Mouse (Mus musculus): ENCODE results near the gene Cog3.
"Not testable (repeated sequence)": the region's sequence is repeated elsewhere in the genome, so short reads cannot be mapped to it uniquely, and the experiment has no call there.

The Cog3 gene

DNA sequence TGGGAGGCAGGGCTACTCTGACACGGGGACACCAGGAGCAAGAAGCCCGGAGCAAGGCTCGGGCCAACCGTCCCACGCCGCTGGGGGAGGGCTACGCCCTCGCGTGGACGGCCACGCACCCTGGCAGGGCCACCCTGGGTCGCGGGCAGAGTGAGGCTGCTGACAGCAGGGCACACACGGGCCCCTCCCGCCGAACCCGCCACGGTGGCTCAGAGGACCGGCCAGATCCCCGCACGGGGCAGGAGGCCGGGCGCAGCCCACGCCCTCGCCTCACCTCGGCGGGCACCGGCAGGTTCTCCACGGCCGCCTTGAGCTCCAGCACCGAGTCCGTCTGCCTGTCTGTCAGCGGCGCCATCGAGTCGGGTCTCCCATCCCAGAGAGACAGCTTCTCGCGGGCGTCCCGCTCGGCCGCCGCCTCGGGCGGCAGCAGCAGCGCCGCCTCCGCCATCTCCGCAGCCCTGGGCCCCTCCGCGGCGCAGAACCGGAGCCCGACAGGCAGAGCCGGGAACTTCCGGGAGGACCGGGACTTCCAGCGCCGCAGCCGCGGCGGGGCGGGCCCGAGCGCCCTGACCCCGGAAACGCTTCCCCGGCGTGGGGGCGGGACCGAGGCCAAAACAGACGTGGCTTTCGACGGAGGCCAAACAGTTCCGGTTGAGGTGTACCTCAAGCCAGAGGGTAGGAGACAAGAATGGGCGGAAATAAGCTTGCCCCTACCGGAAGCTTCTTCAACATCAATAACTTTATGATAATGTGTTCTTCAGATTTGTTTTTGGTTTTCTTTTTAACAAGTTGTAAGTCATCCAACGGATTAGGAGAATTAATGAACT, at the start of gene Cog3:
TSS of gene Cog3 (minus strand) at position 527 of the 827 bp plus-strand sequence.
- DNase-seq: peak; percentile 97

- no peak for DNase-seq
Measured at GRCm38 (mm10) chr14:75797769-75798386, 43.6 kb upstream of the Cog3 start.

DNA sequence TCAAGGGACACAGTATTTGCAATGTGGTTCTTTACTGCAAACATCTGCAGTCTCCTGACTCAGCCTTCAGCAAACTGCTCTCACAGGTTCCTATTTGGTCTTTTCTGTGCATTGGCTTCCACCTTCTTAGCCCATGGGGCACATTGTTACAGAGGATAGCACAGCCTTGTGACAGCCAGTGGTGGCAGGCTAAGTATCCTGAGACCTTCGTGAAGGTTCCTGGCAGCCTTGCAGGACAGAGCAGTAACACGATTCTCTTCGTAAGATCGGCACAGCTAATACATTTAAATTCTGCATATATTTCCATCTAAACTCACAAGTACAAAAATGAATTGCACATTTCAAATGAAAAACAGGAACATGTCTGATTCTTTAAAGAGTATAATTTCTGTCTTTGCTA, 41.6 kb upstream of the Cog3 start:
- no peak for DNase-seq

GRCm38 (mm10) chr14:75794726-75795125, 40.4 kb upstream of the Cog3 start:
- no peak for DNase-seq

DNA sequence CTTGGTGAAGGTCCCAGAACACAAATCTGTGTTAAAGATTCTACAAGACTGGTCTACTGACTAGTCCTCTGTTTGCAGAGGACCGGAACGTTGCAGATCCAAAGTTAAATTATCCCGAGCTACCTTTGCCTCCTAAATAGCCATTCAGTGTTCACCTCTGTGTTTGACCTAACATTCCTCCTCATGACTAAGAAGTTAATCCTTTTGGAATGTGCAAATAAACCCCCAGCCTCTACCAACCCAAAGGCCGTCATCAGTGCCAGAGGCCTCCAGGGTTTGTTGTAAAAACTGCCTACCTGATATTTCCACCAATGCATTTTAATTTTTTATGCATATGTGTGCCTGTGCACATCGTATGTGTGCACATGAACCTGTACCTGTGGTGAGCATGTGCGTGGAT, 40.0 kb upstream of the Cog3 start:
- DNase-seq: no peak

DNA sequence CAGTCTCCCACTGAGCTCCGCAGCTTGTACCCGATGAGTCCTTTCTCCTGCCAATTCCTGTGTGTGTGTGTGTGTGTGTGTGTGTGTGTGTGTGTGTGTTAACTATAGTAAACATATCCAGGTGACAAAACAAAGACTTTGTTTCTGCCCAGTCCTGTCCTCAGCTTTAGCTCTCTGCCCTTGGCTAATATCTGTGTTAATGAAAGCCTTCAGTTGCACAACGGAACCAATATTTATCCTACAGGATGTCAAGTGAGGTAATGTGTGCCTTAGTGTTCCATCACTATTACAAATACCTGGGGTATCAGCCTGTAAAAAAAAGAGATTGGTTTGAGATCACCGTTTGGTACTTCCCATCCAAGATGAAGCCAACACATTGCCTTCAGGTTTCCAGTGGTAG, 38.8 kb upstream of the Cog3 start:
- DNase-seq: no peak

GRCm38 (mm10) chr14:75791372-75791771, 37.1 kb upstream of the Cog3 start:
- no peak for DNase-seq

- DNase-seq: peak; percentile 57
Measured at GRCm38 (mm10) chr14:75790411-75790996, 36.2 kb upstream of the Cog3 start.

DNA sequence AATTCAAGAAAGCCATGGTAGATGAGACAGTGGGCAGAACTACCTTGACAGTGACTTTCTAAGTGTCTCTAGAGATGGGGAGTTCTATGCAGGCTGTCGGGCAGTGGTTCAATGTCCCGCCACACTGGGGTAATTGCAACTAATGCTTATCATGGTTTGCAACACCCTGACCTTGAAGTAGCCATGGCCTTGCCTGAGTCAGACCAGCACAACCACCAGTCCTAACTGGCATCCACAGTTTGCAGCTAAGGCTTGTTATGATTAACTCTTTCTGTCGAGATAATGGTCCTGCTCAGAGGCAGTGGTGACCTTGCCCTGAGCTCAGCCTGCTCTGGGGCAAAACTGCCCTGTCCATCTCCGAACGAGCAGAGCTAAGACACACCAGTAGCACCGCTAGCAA, 35.0 kb upstream of the Cog3 start:
- DNase-seq: no peak

GRCm38 (mm10) chr14:75787794-75788175, 33.5 kb upstream of the Cog3 start:
- no peak for DNase-seq

DNA sequence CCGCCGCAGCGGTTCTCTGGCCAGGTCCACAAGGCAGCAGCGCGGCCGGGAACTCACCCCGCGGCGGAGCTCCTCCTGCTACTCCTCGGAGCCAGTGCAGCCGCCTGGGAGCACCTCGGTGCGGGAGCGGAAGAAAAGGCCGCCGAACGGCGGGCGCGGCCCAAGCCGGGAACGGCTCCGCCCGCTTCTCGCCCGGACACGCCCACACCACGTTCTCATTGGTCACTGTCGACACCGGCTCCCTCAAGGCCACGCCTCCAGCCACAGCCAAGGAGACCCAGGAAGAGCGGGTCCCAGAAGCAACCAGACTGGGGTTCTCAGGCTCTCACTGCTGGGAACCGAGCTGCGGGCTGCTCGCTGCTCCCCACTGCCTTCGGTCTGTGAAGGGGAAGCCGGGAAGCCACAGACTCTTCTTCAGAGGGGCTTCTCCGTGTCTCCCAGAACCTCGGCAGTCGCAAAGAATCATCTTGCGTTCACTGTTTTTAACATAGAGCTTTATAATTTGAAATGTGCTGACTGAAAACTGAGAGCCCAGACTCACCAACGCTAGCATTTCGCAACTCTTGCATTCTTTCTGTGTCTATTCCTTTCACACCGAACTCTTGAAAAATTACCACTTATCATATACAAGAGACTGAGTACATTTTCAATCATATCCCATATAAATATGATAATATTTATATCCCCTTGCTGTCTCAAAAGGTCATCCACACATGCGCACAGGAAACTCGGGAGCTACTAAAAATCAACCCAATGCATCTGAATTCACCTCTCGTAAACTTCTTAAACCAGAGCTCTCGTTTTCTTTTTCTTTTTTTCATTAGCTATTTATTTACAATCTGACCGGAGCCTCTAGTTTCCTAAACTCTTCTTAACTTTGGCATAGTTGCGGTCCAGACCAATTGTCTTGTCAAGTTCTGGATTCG, 32.8 kb upstream of the Cog3 start, which contains the start of gene Slc25a30:
TSS of gene Slc25a30 (minus strand) at position 170 of the 926 bp plus-strand sequence.
- DNase-seq: peak; percentile 99

GRCm38 (mm10) chr14:75786424-75786867, 32.1 kb upstream of the Cog3 start:
- DNase-seq: no peak

GRCm38 (mm10) chr14:75779913-75780312, 25.6 kb upstream of the Cog3 start:
- DNase-seq: no peak

DNA sequence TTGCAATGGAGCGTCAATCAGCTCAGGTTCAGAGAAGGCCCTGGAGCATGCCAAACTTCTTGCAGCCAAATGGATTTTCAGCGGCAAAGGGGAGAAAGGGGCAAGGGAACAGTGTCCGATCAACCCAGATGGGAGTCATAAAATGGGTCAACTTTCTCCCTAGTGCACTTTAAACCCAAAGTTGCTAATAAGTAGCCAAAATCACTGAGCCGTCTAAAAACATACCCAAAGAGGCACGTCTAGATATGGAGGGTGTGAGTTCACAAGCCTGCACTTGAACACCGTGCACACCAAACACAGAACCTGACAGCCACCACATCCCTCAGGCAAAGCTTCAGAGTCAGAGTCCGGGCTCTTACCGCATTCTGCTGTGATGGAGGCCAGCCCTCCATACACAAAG, 22.3 kb upstream of the Cog3 start:
- no peak for DNase-seq

- DNase-seq: no peak
Measured at GRCm38 (mm10) chr14:75773431-75773830, 19.1 kb upstream of the Cog3 start.

DNA sequence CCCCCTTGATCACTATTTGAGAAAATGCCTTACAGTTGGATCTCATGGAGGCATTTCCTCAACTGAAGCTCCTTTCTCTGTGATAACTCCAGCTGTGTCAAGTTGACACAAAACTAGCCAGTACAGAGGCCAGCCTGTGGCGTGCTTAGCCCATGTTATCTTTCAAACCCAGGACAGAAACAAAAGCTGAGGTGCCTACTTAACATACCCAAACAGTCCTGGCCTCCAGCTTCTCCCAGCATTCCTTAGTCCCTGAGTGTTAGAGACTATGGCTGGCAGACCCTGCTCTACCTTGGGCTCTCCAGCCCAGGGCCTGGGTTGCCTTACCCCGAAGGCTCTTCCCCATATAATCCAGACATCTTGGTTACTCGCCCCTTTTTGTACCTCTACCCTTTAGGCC, 18.1 kb upstream of the Cog3 start:
- DNase-seq: not testable (repeated sequence)

DNA sequence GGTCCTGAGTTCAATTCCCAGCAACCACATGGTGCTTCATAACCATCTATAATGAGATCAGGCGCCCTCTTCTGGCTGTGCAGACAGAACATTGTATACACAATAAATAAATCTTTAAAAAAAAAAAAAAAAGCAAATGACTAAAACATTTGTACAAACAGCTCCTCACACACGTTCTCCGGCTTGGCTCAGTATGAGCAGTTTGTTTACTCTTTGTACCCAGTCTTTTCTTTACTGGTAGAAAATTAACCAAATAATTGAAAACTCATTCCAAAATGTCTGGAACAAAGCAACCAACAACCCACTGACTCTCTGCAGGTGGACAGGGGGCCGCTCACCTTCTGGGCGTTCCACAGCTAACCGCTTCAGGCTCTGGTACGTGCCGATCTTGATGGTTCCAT, 16.8 kb upstream of the Cog3 start:
- peak; percentile 16 for DNase-seq

- DNase-seq: no peak
Measured at GRCm38 (mm10) chr14:75769334-75769733, 15.0 kb upstream of the Cog3 start.

DNA sequence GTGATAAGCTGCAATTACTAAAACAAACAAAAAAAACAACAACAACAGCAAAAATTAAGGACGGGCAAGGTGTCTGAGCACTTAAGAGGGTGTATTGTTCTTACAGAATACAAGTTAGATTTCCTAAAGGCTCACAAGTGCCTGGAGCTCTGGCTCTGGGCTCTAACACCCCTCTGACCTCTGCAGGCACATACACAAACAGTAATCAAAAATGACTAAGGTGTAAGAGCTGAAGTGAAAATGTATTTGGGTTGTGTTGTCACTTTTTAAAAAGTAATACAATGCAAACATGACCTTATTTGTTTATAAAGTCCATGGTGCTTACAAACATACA, 13.9 kb upstream of the Cog3 start:
- no peak for DNase-seq

DNA sequence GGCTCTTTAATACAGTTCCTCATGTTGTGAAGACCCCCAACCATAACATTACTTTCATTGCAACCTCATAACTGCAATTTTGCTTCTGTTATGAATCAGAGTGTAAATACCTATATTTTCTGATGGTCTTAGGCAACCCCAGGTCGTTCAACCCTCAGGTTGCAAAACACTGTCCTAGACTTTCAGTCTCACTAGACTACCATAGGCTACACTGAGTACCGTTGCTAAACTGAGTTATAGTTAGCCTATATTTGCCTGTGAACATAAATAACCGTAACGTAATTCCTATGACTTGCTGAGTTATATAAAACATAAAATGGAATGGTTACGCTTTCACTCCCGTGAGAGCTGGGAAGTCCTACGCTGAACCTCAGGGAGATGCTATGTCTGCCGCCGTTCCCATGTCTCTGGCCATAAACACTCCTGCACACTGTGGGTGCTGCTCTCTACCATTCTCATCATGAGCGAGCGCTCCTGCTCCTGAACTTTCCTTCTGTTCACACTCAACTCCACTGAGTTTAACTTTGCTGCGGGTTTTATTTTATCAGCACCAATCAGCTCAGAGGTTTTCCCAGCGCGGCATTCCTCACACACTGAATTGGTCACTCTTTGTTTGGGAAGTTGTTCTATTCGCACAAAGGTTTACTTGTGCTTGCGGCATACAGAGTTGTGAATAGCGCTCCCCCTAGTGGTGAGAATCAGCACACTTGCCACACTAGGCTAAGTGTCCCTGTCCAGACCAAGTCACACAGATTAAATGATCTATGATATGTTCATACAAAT, 13.4 kb upstream of the Cog3 start:
- peak; percentile 90 for DNase-seq

- DNase-seq: peak; percentile 74
Measured at GRCm38 (mm10) chr14:75761028-75761805, 6.9 kb upstream of the Cog3 start.
